Mouse (Mus musculus): ENCODE data around the gene Cep170. TPM values are rescaled to one million over a fixed set of nuclear protein-coding genes. Genes with fewer than 3 reads are reported as not detected.

Cep170 gene
- polyA plus RNA-seq, 1 experiment from 2014 or later, result 95.2 TPM

GRCm38 (mm10) chr1:176834880-176835279 lies 21.0 kb upstream of the Cep170 start:
- H3K4me1 ChIP-seq, result peaks cover 8% of the 10 kb centered on the region
- WGBS, result 57% methylated on average over 6 of the region's 6 CpGs
- H3K9me3 ChIP-seq, result no peaks in the 10 kb centered on the region
- peak; percentile 38; the same call in 1 of the 2 replicates for ATAC-seq (ENCODE audit: low FRiP score, low read depth)
- no peak overlapping the region for H3K9ac ChIP-seq (replicated peaks)
- H3K4me3 ChIP-seq, result no peak overlapping the region
- H3K36me3 ChIP-seq, result no peaks in the 10 kb centered on the region
- peaks cover 16% of the 10 kb centered on the region for H3K27me3 ChIP-seq
- H3K27ac ChIP-seq (replicated peaks), result no peak overlapping the region
- H3K4me2 ChIP-seq (replicated peaks), result 0 out of 2 replicates have a peak overlapping the region, but pooled peaks have one; percentile 73

GRCm38 (mm10) chr1:176833948-176834347 lies 20.1 kb upstream of the Cep170 start:
- 85% methylated on average over 3 of the region's 3 CpGs for WGBS
- no peak overlapping the region for H3K4me3 ChIP-seq
- peaks cover 8% of the 10 kb centered on the region for H3K4me1 ChIP-seq
- no peak overlapping the region for H3K27ac ChIP-seq (replicated peaks)
- H3K9me3 ChIP-seq, result no peaks in the 10 kb centered on the region
- H3K4me2 ChIP-seq (replicated peaks), result no peak overlapping the region
- peaks cover 16% of the 10 kb centered on the region for H3K27me3 ChIP-seq
- H3K9ac ChIP-seq (replicated peaks), result no peak overlapping the region
- ATAC-seq (ENCODE audit: low FRiP score, low read depth), result no peak
- no peaks in the 10 kb centered on the region for H3K36me3 ChIP-seq

GRCm38 (mm10) chr1:176833257-176833656 lies 19.4 kb upstream of the Cep170 start:
- Histone ChIP-seq H3K4me2 (replicated peaks) (no peak overlapping the region), H3K27ac (replicated peaks) (no peak overlapping the region), H3K4me3 (no peak overlapping the region), H3K9me3 (no peaks in the 10 kb centered on the region), H3K27me3 (peaks cover 16% of the 10 kb centered on the region), H3K4me1 (peaks cover 8% of the 10 kb centered on the region), H3K9ac (replicated peaks) (no peak overlapping the region), H3K36me3 (no peaks in the 10 kb centered on the region)
- ATAC-seq (ENCODE audit: low FRiP score, low read depth), result no peak

- Histone ChIP-seq H3K4me1 (peaks cover 8% of the 10 kb centered on the region), H3K9ac (replicated peaks) (no peak overlapping the region), H3K27ac (replicated peaks) (no peak overlapping the region), H3K9me3 (no peaks in the 10 kb centered on the region), H3K36me3 (no peaks in the 10 kb centered on the region), H3K4me2 (replicated peaks) (no peak overlapping the region), H3K4me3 (no peak overlapping the region), H3K27me3 (peaks cover 16% of the 10 kb centered on the region)
- 83% methylated on average over 8 of the region's 8 CpGs for WGBS
- ATAC-seq (ENCODE audit: low FRiP score, low read depth), result no peak
These were observed 18.7 kb upstream of the Cep170 start for GRCm38 (mm10) chr1:176832607-176833006.

DNA sequence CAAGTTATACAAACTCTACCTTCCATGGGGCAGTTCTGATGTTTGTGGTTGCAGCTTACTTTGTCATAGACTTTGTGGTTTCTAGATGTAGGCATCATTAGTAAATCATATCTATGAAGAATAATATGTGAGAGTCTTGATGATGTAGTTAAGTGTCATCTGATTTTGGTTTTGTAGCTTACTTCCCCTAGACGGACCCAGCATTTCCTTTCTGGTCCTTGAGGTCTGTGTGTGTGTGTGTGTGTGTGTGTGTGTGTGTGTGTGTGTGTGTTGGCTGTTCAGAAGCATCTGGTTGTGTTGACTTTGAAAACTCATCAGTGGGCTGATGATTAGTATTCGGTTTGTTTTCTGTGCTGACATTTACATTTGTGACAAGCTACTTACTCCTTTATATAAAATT lies 18.2 kb upstream of the Cep170 start:
- Histone ChIP-seq H3K4me1 (peaks cover 8% of the 10 kb centered on the region), H3K27me3 (peaks cover 16% of the 10 kb centered on the region), H3K27ac (replicated peaks) (no peak overlapping the region), H3K4me3 (no peak overlapping the region), H3K9me3 (no peaks in the 10 kb centered on the region), H3K9ac (replicated peaks) (no peak overlapping the region), H3K4me2 (replicated peaks) (no peak overlapping the region), H3K36me3 (no peaks in the 10 kb centered on the region)
- no peak for ATAC-seq (ENCODE audit: low FRiP score, low read depth)
- WGBS, result 82% methylated on average over 2 of the region's 2 CpGs

- ATAC-seq (ENCODE audit: low FRiP score, low read depth), result no peak
These were observed 14.8 kb upstream of the Cep170 start for GRCm38 (mm10) chr1:176828666-176829065.

DNA sequence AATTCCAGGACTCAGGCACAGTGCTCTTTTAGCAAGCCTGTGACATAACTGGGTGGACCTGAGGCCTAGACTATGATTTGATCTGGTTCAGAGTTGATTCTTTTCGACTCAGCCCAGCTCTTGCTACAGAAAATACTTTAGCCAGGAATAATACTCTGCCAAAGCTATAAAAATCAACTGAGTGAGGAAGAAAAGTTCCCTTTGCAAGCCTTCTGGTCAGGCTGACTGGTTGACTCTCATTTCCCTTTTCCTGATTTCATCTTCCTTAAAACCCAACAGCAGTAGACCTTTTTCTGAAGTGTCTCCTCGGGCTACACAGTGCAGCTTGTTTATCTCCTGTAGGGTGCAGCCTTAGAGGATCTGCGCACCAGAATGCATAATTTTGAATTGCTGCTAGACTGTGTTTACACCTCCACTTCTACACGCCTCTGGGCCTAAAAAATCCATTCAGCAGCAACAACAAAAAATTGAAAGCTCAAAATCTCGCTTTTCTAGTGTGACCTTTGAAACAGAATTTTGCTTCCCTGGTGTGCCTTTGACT lies 14.1 kb upstream of the Cep170 start:
- Histone ChIP-seq H3K9me3 (no peaks in the 10 kb centered on the region), H3K4me2 (replicated peaks) (no peak overlapping the region), H3K4me3 (no peak overlapping the region), H3K36me3 (0 out of 2 replicates have a peak, but pooled peaks cover 3% of the 10 kb centered on the region), H3K27ac (replicated peaks) (no peak overlapping the region), H3K27me3 (no peaks in the 10 kb centered on the region), H3K4me1 (no peaks in the 10 kb centered on the region), H3K9ac (replicated peaks) (no peak overlapping the region)
- ATAC-seq (ENCODE audit: low FRiP score, low read depth), result no peak
- 75% methylated on average over 5 of the region's 5 CpGs for WGBS

More at GRCm38 (mm10) chr1:176828666-176829065, 14.8 kb upstream of the Cep170 start:
- H3K9me3 ChIP-seq, result no peaks in the 10 kb centered on the region
- H3K27ac ChIP-seq (replicated peaks), result no peak overlapping the region
- no peak overlapping the region for H3K4me2 ChIP-seq (replicated peaks)
- H3K4me3 ChIP-seq, result no peak overlapping the region
- 94% methylated on average over 12 of the region's 12 CpGs for WGBS
- H3K9ac ChIP-seq (replicated peaks), result no peak overlapping the region
- no peaks in the 10 kb centered on the region for H3K4me1 ChIP-seq
- H3K36me3 ChIP-seq, result 0 out of 2 replicates have a peak, but pooled peaks cover 3% of the 10 kb centered on the region
- no peaks in the 10 kb centered on the region for H3K27me3 ChIP-seq

DNA sequence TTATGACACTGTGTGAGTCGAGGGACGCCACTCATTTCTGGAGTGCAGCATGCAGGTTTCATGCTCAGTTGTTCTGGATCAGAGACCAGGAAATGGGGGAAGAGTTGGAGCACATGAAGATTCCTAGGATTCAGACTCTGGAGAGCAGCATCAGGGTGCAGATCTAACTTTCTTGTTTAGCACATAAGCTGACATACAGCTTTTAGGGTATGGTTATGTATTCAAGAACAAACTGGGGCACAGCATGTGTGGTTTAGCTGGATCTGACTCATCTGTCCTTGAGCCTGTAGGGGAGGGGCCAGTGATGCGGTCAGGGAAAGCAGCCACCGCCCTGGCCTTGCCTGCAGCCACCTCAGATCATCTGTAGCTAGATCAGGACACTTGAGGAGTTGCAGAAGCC lies 13.5 kb upstream of the Cep170 start:
- H3K9ac ChIP-seq (replicated peaks), result no peak overlapping the region
- 82% methylated on average over 4 of the region's 4 CpGs for WGBS
- H3K4me1 ChIP-seq, result no peaks in the 10 kb centered on the region
- H3K36me3 ChIP-seq, result 0 out of 2 replicates have a peak, but pooled peaks cover 3% of the 10 kb centered on the region
- no peak overlapping the region for H3K27ac ChIP-seq (replicated peaks)
- H3K4me2 ChIP-seq (replicated peaks), result no peak overlapping the region
- ATAC-seq (ENCODE audit: low FRiP score, low read depth), result no peak
- no peaks in the 10 kb centered on the region for H3K27me3 ChIP-seq
- no peaks in the 10 kb centered on the region for H3K9me3 ChIP-seq
- H3K4me3 ChIP-seq, result no peak overlapping the region

- no peaks in the 10 kb centered on the region for H3K27me3 ChIP-seq
- H3K4me2 ChIP-seq (replicated peaks), result no peak overlapping the region
These were observed 13.1 kb upstream of the Cep170 start for GRCm38 (mm10) chr1:176826931-176827330.

DNA sequence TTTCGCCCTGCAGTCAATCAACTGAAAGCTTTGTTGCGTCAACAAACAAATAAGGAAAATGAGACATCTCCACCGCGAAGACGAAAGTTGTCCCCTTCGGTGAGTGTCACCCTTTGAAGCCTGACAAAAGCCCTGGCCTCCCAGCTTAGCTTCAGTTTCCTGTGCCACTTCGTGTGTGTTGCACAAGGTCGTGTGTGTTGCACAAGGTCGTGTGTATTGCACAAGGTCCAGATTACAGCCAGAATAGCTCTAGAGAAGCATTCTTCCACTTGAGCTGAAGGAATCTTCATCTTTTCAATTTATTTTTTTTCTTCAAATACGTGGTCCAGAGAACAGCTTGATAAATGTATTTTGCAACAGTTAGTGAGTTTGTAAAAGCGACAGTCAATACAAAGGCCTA lies 12.3 kb upstream of the Cep170 start:
- no peak overlapping the region for H3K27ac ChIP-seq (replicated peaks)
- H3K4me3 ChIP-seq, result no peak overlapping the region
- H3K36me3 ChIP-seq, result 0 out of 2 replicates have a peak, but pooled peaks cover 3% of the 10 kb centered on the region
- H3K9me3 ChIP-seq, result no peaks in the 10 kb centered on the region
- peaks cover 4% of the 10 kb centered on the region; the same call in 1 of the 2 replicates for H3K4me1 ChIP-seq
- ATAC-seq (ENCODE audit: low FRiP score, low read depth), result no peak
- no peaks in the 10 kb centered on the region for H3K27me3 ChIP-seq
- H3K4me2 ChIP-seq (replicated peaks), result no peak overlapping the region
- no peak overlapping the region for H3K9ac ChIP-seq (replicated peaks)
- WGBS, result 86% methylated on average over 11 of the region's 11 CpGs

More at GRCm38 (mm10) chr1:176826931-176827330, 13.1 kb upstream of the Cep170 start:
- no peak overlapping the region for H3K9ac ChIP-seq (replicated peaks)
- no peak for ATAC-seq (ENCODE audit: low FRiP score, low read depth)
- WGBS, result 93% methylated on average over 4 of the region's 4 CpGs
- no peak overlapping the region for H3K27ac ChIP-seq (replicated peaks)
- H3K36me3 ChIP-seq, result 0 out of 2 replicates have a peak, but pooled peaks cover 3% of the 10 kb centered on the region
- no peak overlapping the region for H3K4me3 ChIP-seq
- peaks cover 1% of the 10 kb centered on the region; the same call in 1 of the 2 replicates for H3K4me1 ChIP-seq
- no peaks in the 10 kb centered on the region for H3K9me3 ChIP-seq

- Histone ChIP-seq H3K9me3 (no peaks in the 10 kb centered on the region), H3K27me3 (no peaks in the 10 kb centered on the region), H3K4me3 (no peak overlapping the region), H3K9ac (replicated peaks) (no peak overlapping the region), H3K4me2 (replicated peaks) (no peak overlapping the region), H3K4me1 (peaks cover 4% of the 10 kb centered on the region; the same call in 1 of the 2 replicates), H3K36me3 (0 out of 2 replicates have a peak, but pooled peaks cover 3% of the 10 kb centered on the region), H3K27ac (replicated peaks) (no peak overlapping the region)
- no peak for ATAC-seq (ENCODE audit: low FRiP score, low read depth)
- 84% methylated on average over 4 of the region's 4 CpGs for WGBS
These were observed 11.2 kb upstream of the Cep170 start for GRCm38 (mm10) chr1:176825084-176825483.

GRCm38 (mm10) chr1:176824611-176825010 lies 10.7 kb upstream of the Cep170 start:
- H3K9ac ChIP-seq (replicated peaks), result no peak overlapping the region
- H3K36me3 ChIP-seq, result 0 out of 2 replicates have a peak, but pooled peaks cover 3% of the 10 kb centered on the region
- peaks cover 4% of the 10 kb centered on the region; the same call in 1 of the 2 replicates for H3K4me1 ChIP-seq
- H3K27ac ChIP-seq (replicated peaks), result no peak overlapping the region
- WGBS, result 84% methylated on average over 6 of the region's 6 CpGs
- H3K27me3 ChIP-seq, result no peaks in the 10 kb centered on the region
- no peak overlapping the region for H3K4me2 ChIP-seq (replicated peaks)
- no peaks in the 10 kb centered on the region for H3K9me3 ChIP-seq
- H3K4me3 ChIP-seq, result no peak overlapping the region
- no peak for ATAC-seq (ENCODE audit: low FRiP score, low read depth)
